Comparison of ENCODE assay signal across 14 mouse cellular contexts in the genomic region with DNA sequence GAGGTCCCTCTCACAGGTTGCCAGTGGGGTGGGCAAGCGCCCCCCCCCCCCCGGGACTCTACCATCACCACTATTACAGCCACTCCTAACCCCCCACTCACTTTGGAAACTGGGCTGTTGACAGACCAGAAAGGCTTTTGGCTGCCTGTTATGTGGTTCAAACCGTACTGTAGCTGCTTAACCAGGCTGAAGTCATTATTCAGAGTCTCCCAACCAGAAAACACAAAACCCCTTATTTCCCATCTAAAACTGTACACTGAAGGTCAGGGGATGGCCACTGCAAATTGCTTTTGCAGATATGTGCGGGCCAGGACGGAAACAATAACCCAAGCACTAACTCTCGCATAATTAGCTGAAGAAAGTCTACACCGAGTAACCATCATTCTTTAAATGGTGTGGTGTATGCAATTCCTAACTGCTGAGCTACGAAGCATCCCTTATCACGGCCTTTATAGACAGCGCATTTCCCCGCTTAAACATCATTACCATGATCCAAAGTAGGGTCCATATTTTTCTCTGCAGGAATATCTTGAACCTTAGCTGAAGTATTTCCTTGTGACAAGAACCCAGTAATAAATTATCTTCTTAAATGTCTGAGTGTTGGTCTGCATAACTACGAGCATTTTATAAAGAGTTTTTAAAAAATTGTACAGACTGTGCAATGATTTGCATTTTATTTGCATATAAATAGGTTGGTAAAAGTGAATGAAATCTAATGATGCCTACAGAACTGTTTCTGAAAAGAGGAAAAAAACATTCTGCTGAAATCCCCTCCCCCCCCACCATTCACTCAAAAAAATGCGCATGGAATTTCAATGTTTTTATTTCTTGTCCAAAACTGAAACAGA. TPM values are rescaled to one million over a fixed set of nuclear protein-coding genes. Genes with fewer than 3 reads are reported as not detected.
DNase-seq lines count a peak whose midpoint lies in the region; ATAC-seq and TF ChIP-seq lines count a peak whose summit lies in the region.
"Had no signal": no experiment of that assay in that cellular context is flagged by ENCODE, and none has a peak within 500 bp of the region (broad histone marks: within the 10 kb centered on the region; RNA-seq: fewer than 3 reads in every experiment).

No protein-coding gene starts in this region.

- no peak for DNase-seq in gastrocnemius, adult 2 months
- DNase-seq in gastrocnemius, adult 18-20 months (ENCODE audit: low spot score): no peak
- no peak for DNase-seq in B cell, adult 2 months
- no peak for DNase-seq in layer of hippocampus, postnatal 14 days (ENCODE audit: low spot score in 2 of 2)
- DNase-seq: adrenal gland, adult 2 months; cerebellum, postnatal 14 days; gastrocnemius, postnatal 14 days; lung, adult 2 months; right cerebral cortex, adult 18-20 months had no signal

- no peak overlapping the region for H3K4me2 ChIP-seq in midbrain, embryonic 12.5 days (replicated peaks)
- H3K4me2 ChIP-seq in midbrain, embryonic 16.5 days (ENCODE audit: low read length): no peak overlapping the region
- peak overlapping the region; percentile 31; the same call in 1 of the 2 replicates for H3K4me2 ChIP-seq in hindbrain, embryonic 13.5 days
- no peak overlapping the region for H3K4me2 ChIP-seq in neural tube, embryonic 15.5 days

- no peaks in the 10 kb centered on the region for H3K9me3 ChIP-seq in midbrain, embryonic 12.5 days
- H3K9me3 ChIP-seq in midbrain, embryonic 16.5 days (replicated peaks; ENCODE audit: control insufficient read depth, low read length, poor library complexity, severe bottlenecking): no peaks in the 10 kb centered on the region
- H3K9me3 ChIP-seq in hindbrain, embryonic 13.5 days: no peaks in the 10 kb centered on the region
- no peaks in the 10 kb centered on the region for H3K9me3 ChIP-seq in neural tube, embryonic 15.5 days (replicated peaks)
- H3K9me3 ChIP-seq: heart, embryonic 10.5 days had no signal

- WGBS in midbrain, embryonic 12.5 days: 53% methylated on average over 13 of the region's 13 CpGs
- 45% methylated on average over 13 of the region's 13 CpGs for WGBS in midbrain, embryonic 16.5 days
- WGBS in hindbrain, embryonic 13.5 days: 33% methylated on average over 13 of the region's 13 CpGs
- 31% methylated on average over 13 of the region's 13 CpGs for WGBS in neural tube, embryonic 15.5 days

- peaks cover 54% of the 10 kb centered on the region for H3K4me1 ChIP-seq in midbrain, embryonic 12.5 days
- peaks cover 6% of the 10 kb centered on the region; the same call in 1 of the 2 replicates for H3K4me1 ChIP-seq in midbrain, embryonic 16.5 days (ENCODE audit: control insufficient read depth, insufficient read depth, low read length)
- peaks cover 53% of the 10 kb centered on the region for H3K4me1 ChIP-seq in hindbrain, embryonic 13.5 days (replicated peaks)
- peaks cover 29% of the 10 kb centered on the region for H3K4me1 ChIP-seq in neural tube, embryonic 15.5 days

- no peak overlapping the region for H3K9ac ChIP-seq in midbrain, embryonic 12.5 days (replicated peaks)
- no peak overlapping the region for H3K9ac ChIP-seq in midbrain, embryonic 16.5 days (ENCODE audit: low read depth, low read length)
- H3K9ac ChIP-seq in hindbrain, embryonic 13.5 days: no peak overlapping the region
- H3K9ac ChIP-seq in neural tube, embryonic 15.5 days (replicated peaks): no peak overlapping the region; the same call in 1 of the 2 replicates

- H3K36me3 ChIP-seq in midbrain, embryonic 12.5 days: peaks cover 40% of the 10 kb centered on the region
- peaks cover 23% of the 10 kb centered on the region for H3K36me3 ChIP-seq in midbrain, embryonic 16.5 days (ENCODE audit: control insufficient read depth, insufficient read depth, low read length)
- peaks cover 45% of the 10 kb centered on the region for H3K36me3 ChIP-seq in hindbrain, embryonic 13.5 days
- peaks cover 42% of the 10 kb centered on the region for H3K36me3 ChIP-seq in neural tube, embryonic 15.5 days

- peak; percentile 21; the same call in 1 of the 2 replicates for ATAC-seq in midbrain, embryonic 12.5 days (ENCODE audit: low FRiP score, low read depth)
- no peak for ATAC-seq in midbrain, embryonic 16.5 days
- ATAC-seq in hindbrain, embryonic 13.5 days (ENCODE audit: low FRiP score): 0 out of 2 replicates have a peak, but pooled peaks have one; percentile 30
- ATAC-seq in neural tube, embryonic 15.5 days (ENCODE audit: low FRiP score): peak; percentile 33; the same call in 1 of the 2 replicates

- intact Hi-C loops in gastrocnemius, adult 2 months (cut with DNase I): no loop called here

- H3K4me3 ChIP-seq in gastrocnemius, adult 2 months: peak overlapping the region; percentile 30; the same call in 1 of the 2 replicates
- no peak overlapping the region for H3K4me3 ChIP-seq in midbrain, embryonic 12.5 days
- no peak overlapping the region for H3K4me3 ChIP-seq in midbrain, embryonic 16.5 days (ENCODE audit: low read depth, low read length)
- H3K4me3 ChIP-seq in hindbrain, embryonic 13.5 days: no peak overlapping the region
- no peak overlapping the region for H3K4me3 ChIP-seq in neural tube, embryonic 15.5 days (replicated peaks)
- H3K4me3 ChIP-seq: heart, embryonic 10.5 days had no signal

- no peak for TF ChIP-seq CTCF in gastrocnemius, adult 2 months (IDR thresholded peaks at IDR 0.05)

- H3K27ac ChIP-seq in gastrocnemius, adult 2 months: no peak overlapping the region
- H3K27ac ChIP-seq in midbrain, embryonic 12.5 days (replicated peaks): peak overlapping the region; percentile 22
- no peak overlapping the region for H3K27ac ChIP-seq in midbrain, embryonic 16.5 days (ENCODE audit: low read length)
- peak overlapping the region; percentile 65 for H3K27ac ChIP-seq in hindbrain, embryonic 13.5 days
- peak overlapping the region; percentile 37 for H3K27ac ChIP-seq in neural tube, embryonic 15.5 days (replicated peaks)
- H3K27ac ChIP-seq: heart, embryonic 10.5 days had no signal

- no peaks in the 10 kb centered on the region for H3K27me3 ChIP-seq in midbrain, embryonic 12.5 days
- H3K27me3 ChIP-seq in midbrain, embryonic 16.5 days (ENCODE audit: control insufficient read depth, insufficient read depth, low read depth, low read length): no peaks in the 10 kb centered on the region
- H3K27me3 ChIP-seq in hindbrain, embryonic 13.5 days: no peaks in the 10 kb centered on the region
- no peaks in the 10 kb centered on the region for H3K27me3 ChIP-seq in neural tube, embryonic 15.5 days (replicated peaks)

RNA-seq across cellular contexts. Expression of gene Ptch1, which starts 29.1 kb away (rescaled TPM):
- total RNA-seq in gastrocnemius, adult 2 months (2021): 10 to 100 TPM in 1 of 2 experiments, 1 to 10 TPM in 1; 8.0 to 13.0 TPM
- 1 to 10 TPM; 5.7 to 8.5 TPM for total RNA-seq in gastrocnemius, adult 18-20 months (2021)
- polyA plus RNA-seq in midbrain, embryonic 12.5 days (2016; fragmentation: Nextera tagmentation; extraction: Ambion mirVana): 18.6 and 24.5 TPM in 2 replicates
- 14.3 and 15.0 TPM in 2 replicates for polyA plus RNA-seq in midbrain, embryonic 16.5 days (2015; fragmentation: Nextera tagmentation; extraction: Ambion mirVana)
- 18.0 and 19.2 TPM in 2 replicates for polyA plus RNA-seq in hindbrain, embryonic 13.5 days (2015; fragmentation: Nextera tagmentation; extraction: Ambion mirVana)
- 16.9 and 17.5 TPM in 2 replicates for polyA plus RNA-seq in neural tube, embryonic 15.5 days (2015; fragmentation: Nextera tagmentation; extraction: Ambion mirVana)
- 10 to 100 TPM; 40.2 to 48.1 TPM for total RNA-seq in layer of hippocampus, postnatal 14 days (2021)

RNA-seq across cellular contexts. Expression of gene Fancc, which starts 47.3 kb away (rescaled TPM):
- total RNA-seq in gastrocnemius, adult 2 months (2021): 1 to 10 TPM; 2.3 to 2.6 TPM
- 1 to 10 TPM; 1.2 to 1.8 TPM for total RNA-seq in gastrocnemius, adult 18-20 months (2021)
- 23.5 and 24.8 TPM in 2 replicates for polyA plus RNA-seq in midbrain, embryonic 12.5 days (2016; fragmentation: Nextera tagmentation; extraction: Ambion mirVana)
- polyA plus RNA-seq in midbrain, embryonic 16.5 days (2015; fragmentation: Nextera tagmentation; extraction: Ambion mirVana): 14.2 and 15.2 TPM in 2 replicates
- 15.7 and 16.3 TPM in 2 replicates for polyA plus RNA-seq in hindbrain, embryonic 13.5 days (2015; fragmentation: Nextera tagmentation; extraction: Ambion mirVana)
- 12.8 and 14.4 TPM in 2 replicates for polyA plus RNA-seq in neural tube, embryonic 15.5 days (2015; fragmentation: Nextera tagmentation; extraction: Ambion mirVana)
- total RNA-seq in layer of hippocampus, postnatal 14 days (2021): 1 to 10 TPM; 7.1 to 7.7 TPM

Comparison
In these comparisons a context has a peak if more than half of its experiments do, and no peak if none do; other contexts are left out.
1. H3K27ac ChIP-seq: peak in midbrain, embryonic 12.5 days (single experiment), hindbrain, embryonic 13.5 days (single experiment) and neural tube, embryonic 15.5 days (single experiment); none in gastrocnemius, adult 2 months (single experiment) and midbrain, embryonic 16.5 days (single experiment).